Mouse (Mus musculus) small intestine, adult 2 months (tissue): ENCODE measurements around the gene Abca12.

Experiments used
- CTCF ChIP-seq: fragments of 200-500 bp; IDR thresholded peaks from 2 replicates; pipeline ENCODE4 v1.5.1; 2012; ENCODE audit warnings: low read depth, mild to moderate bottlenecking, control low read depth, inconsistent platforms, low read length, moderate library complexity, mixed read lengths; ENCODE audit not compliant: insufficient replicate concordance, insufficient read length; ENCODE audit errors: extremely low read depth
- POLR2A ChIP-seq: fragments of 200-500 bp; IDR thresholded peaks from 2 replicates; pipeline ENCODE4 v1.6.1; 2012; ENCODE audit warnings: low read depth, mild to moderate bottlenecking, control low read depth, inconsistent platforms, low read length, moderate library complexity

DNA sequence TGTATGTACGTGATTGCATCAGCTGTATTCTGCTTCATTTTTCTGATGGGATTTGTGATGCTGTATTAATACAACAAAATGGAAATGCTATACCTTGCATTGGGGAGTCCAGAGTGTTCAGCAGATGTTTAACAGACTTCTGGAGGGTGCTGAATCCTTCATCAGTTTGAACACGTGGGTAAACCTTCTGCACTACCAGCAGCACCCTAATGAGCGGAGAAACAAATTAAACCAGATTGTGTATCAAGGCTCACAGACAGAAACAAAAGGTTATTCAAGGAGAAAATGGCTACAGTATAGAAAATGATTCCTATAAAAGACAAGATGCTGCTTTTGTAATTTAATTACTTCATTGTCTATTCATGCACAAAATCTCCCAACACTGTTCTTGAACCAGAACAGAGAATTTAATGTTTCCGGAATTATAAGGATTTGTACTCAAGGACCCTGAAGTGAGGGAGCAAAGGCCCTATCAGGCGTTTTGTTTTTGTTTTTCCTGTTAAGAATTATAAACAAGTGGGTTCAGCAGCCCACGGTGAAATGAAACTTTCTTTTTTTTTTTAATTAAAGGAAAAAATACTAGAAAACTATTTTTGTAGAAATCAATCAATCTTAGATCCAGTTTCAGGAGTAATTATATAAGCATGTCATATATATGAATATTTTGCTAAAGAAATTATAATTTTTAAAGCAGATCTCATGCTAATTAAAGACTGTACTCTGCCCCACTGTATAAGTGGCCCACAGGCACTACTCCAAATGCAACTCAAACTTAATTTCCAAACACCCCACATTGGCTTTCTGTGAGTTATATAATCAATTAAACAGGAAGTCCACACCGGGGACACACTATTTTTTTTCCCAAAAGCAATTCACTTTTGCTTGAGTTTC is 73.1 kb downstream of the Abca12 start:
- TF ChIP-seq CTCF (no peak), POLR2A (no peak)
